Mouse (Mus musculus) embryonic fibroblast, embryonic 13.5 days (primary cell): ENCODE data around the gene Gramd1b.

Source experiments
- CTCF ChIP-seq: IDR thresholded peaks from 2 replicates; pipeline ENCODE4 v1.5.1; 2011; ENCODE audit warnings: mild to moderate bottlenecking, control low read depth, low read length, moderate library complexity, borderline replicate concordance; ENCODE audit not compliant: insufficient read depth
- POLR2A ChIP-seq: IDR thresholded peaks from 2 replicates; pipeline ENCODE4 v1.6.1; 2011; ENCODE audit warnings: low read depth, mild to moderate bottlenecking, control low read depth, low read length, moderate library complexity

DNA sequence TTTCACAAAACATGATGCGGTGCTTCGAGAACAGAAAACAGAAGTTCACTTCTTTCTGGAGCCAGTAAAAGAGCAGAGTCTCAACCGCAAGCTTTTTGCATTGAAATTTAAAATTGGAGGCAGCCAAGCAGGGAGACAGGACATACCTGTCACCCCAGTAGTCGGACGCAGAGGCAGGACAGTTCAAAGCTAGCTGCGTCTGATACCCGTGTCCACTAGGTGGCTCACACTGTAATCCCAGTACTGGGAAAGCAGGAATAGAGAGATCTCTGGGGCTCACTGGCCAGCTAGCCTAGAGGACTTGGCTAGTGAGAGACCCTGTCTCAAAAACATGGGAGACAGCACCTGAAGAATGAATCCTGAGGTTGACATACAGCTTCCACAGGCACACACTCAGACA, 115.0 kb downstream of the Gramd1b start:
- TF ChIP-seq CTCF (no peak; the same call in 1 of the 2 replicates), POLR2A (no peak)
